Comparison of ENCODE assay signal across 26 mouse cellular contexts in the genomic region with DNA sequence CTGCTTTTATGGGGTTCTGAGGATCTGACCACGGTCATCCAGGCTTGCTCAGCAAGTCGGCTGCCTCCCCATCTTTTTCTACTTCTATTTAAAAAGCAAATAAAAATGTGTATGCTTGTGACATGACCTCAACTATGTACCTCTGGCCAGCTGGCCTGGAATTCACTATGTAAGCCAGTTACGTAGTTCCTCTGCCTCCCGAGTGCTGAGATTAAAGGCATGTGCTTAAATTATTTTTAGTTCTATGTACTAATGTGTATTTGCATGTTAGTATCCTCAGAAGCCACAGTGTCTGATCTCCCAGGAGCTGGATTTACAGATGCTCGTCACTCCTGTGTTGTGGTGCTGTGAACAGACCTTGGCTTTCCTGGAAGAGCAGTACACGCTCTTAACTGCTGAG.
"Had no signal": no experiment of that assay in that cellular context is flagged by ENCODE, and none has a peak within 500 bp of the region (broad histone marks: within the 10 kb centered on the region; RNA-seq: fewer than 3 reads in every experiment).

No protein-coding gene starts in this region.

- H3K27ac ChIP-seq: embryonic facial prominence, embryonic 10.5 days; embryonic facial prominence, embryonic 12.5 days; embryonic facial prominence, embryonic 13.5 days; embryonic facial prominence, embryonic 15.5 days; forebrain, embryonic 10.5 days; forebrain, embryonic 12.5 days; forebrain, embryonic 13.5 days; forebrain, embryonic 15.5 days; gastrocnemius, adult 2 months had no signal

- H3K9ac ChIP-seq: embryonic facial prominence, embryonic 12.5 days; embryonic facial prominence, embryonic 13.5 days; embryonic facial prominence, embryonic 15.5 days; forebrain, embryonic 12.5 days; forebrain, embryonic 13.5 days; forebrain, embryonic 15.5 days; forebrain, postnatal 0 days had no signal

- H3K27me3 ChIP-seq: embryonic facial prominence, embryonic 12.5 days; embryonic facial prominence, embryonic 13.5 days; embryonic facial prominence, embryonic 15.5 days; forebrain, embryonic 12.5 days; forebrain, embryonic 13.5 days; forebrain, embryonic 15.5 days had no signal

- DNase-seq: cerebellum, adult 2 months; cerebellum, adult 8-10 months; cerebellum, adult 9-10 months; cerebellum, adult 9-11 months; cerebellum, postnatal 10 days; cerebellum, postnatal 14 days; cerebellum, postnatal 25 days; cerebellum, postnatal 36 days; embryo, embryonic 11 days; forebrain, postnatal 0 days; gastrocnemius, adult 2 months; gastrocnemius, postnatal 10 days; gastrocnemius, postnatal 14 days; gastrocnemius, postnatal 25 days; gastrocnemius, postnatal 36 days had no signal

- H3K9me3 ChIP-seq: embryonic facial prominence, embryonic 10.5 days; embryonic facial prominence, embryonic 12.5 days; embryonic facial prominence, embryonic 13.5 days; embryonic facial prominence, embryonic 15.5 days; forebrain, embryonic 10.5 days; forebrain, embryonic 12.5 days; forebrain, embryonic 13.5 days; forebrain, embryonic 15.5 days had no signal

- H3K4me2 ChIP-seq: embryonic facial prominence, embryonic 12.5 days; embryonic facial prominence, embryonic 13.5 days; embryonic facial prominence, embryonic 15.5 days; forebrain, embryonic 12.5 days; forebrain, embryonic 13.5 days; forebrain, embryonic 15.5 days had no signal

- H3K4me3 ChIP-seq: embryonic facial prominence, embryonic 10.5 days; embryonic facial prominence, embryonic 12.5 days; embryonic facial prominence, embryonic 13.5 days; embryonic facial prominence, embryonic 15.5 days; erythroblast, embryonic 14.5 days; forebrain, embryonic 10.5 days; forebrain, embryonic 12.5 days; forebrain, embryonic 13.5 days; forebrain, embryonic 15.5 days; gastrocnemius, adult 2 months had no signal

- H3K4me1 ChIP-seq: forebrain, embryonic 10.5 days; forebrain, embryonic 12.5 days; forebrain, embryonic 13.5 days; forebrain, embryonic 15.5 days had no signal

- ATAC-seq: forebrain, embryonic 13.5 days; forebrain, embryonic 14.5 days; forebrain, embryonic 15.5 days; forebrain, embryonic 16.5 days; forebrain, postnatal 0 days had no signal
